Mouse (Mus musculus) liver, adult 2 months (tissue): ENCODE measurements around the gene Tomm70a.

Source experiments
- CTCF ChIP-seq: fragments of 200-500 bp; IDR thresholded peaks from 2 replicates; pipeline ENCODE4 v1.5.1; 2011; ENCODE audit warnings: low read depth, low read length, control low read depth
- POLR2A ChIP-seq: fragments of 200-500 bp; IDR thresholded peaks from 2 replicates; pipeline ENCODE4 v1.6.1; 2011; ENCODE audit warnings: low read length, control low read depth; ENCODE audit not compliant: insufficient read depth; ENCODE audit errors: extremely low read depth

- no peak for TF ChIP-seq CTCF
- no peak for TF ChIP-seq POLR2A
These were observed 65.1 kb downstream of the Tomm70a start for GRCm38 (mm10) chr16:57186618-57187017.
